Mouse (Mus musculus): Measurements from ENCODE around the gene Ptbp1. TPM values are rescaled to one million over a fixed set of nuclear protein-coding genes. Genes with fewer than 3 reads are reported as not detected.

Gene Ptbp1
- polyA plus RNA-seq, 1 experiment from 2014 or later, result 302 TPM

DNA sequence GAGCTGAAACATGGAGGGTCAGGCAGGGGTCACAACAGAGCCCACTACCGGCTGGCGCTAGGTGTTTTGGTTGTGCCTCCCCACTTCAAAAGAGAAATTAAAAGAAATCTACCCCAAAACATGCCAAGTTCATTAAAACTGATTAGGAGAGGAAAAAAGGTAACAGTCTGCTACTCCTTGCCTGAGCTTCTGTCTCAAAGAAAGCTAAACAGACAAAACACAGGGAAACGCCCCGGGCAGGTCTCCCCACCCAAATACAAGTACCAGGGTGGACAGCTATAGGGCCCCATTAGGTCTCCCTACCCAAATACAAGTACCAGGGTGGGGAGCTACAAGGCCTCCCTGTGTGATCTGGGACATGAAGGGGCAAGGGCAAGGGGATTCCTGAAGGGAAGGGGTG, 56.3 kb downstream of the Ptbp1 start, which contains the start of gene Gm26602:
Gene Gm26602 (plus strand): TSS at position 301 of the 400 bp plus-strand sequence.
- 89% methylated on average over 4 of the region's 4 CpGs for WGBS
- no peak within 1 kb of the TSS for H3K27ac ChIP-seq (ENCODE audit: low read length)

GRCm38 (mm10) chr10:79912412-79912811, 58.2 kb downstream of the Ptbp1 start:
- Histone ChIP-seq H3K27ac (ENCODE audit: low read length) (no peak overlapping the region), H3K9me3 (ENCODE audit: control insufficient read depth, low read length) (no peaks in the 10 kb centered on the region), H3K9ac (ENCODE audit: low read depth, low read length) (no peak overlapping the region), H3K36me3 (ENCODE audit: control insufficient read depth, insufficient read depth, low read length) (no peaks in the 10 kb centered on the region; the same call in 1 of the 2 replicates), H3K4me2 (ENCODE audit: low read depth, low read length) (no peak overlapping the region), H3K4me3 (ENCODE audit: low read length) (no peak overlapping the region), H3K27me3 (replicated peaks; ENCODE audit: control insufficient read depth, insufficient read depth, low read length) (no peaks in the 10 kb centered on the region), H3K4me1 (ENCODE audit: control insufficient read depth, insufficient read depth, low read length) (peaks cover 29% of the 10 kb centered on the region)
- 66% methylated on average over 20 of the region's 20 CpGs for WGBS
- ATAC-seq, result no peak

More for the DNA sequence above, 56.3 kb downstream of the Ptbp1 start, which contains the start of gene Gm26602:
- no peak within 1 kb of the TSS for H3K9ac ChIP-seq (ENCODE audit: low read depth, low read length)
- no peaks in the 10 kb centered on the region for H3K9me3 ChIP-seq (ENCODE audit: control insufficient read depth, low read length)
- H3K27me3 ChIP-seq (replicated peaks; ENCODE audit: control insufficient read depth, insufficient read depth, low read length), result no peaks in the 10 kb centered on the region
- H3K4me3 ChIP-seq (ENCODE audit: low read length), result no peak within 1 kb of the TSS
- H3K36me3 ChIP-seq (ENCODE audit: control insufficient read depth, insufficient read depth, low read length), result peaks cover 15% of the 10 kb centered on the region
- peaks cover 21% of the 10 kb centered on the region for H3K4me1 ChIP-seq (ENCODE audit: control insufficient read depth, insufficient read depth, low read length)
- no peak within 1 kb of the TSS for H3K4me2 ChIP-seq (ENCODE audit: low read depth, low read length)
- ATAC-seq, result no peak

Small RNA genes within 50 kb of the gene (microRNA-seq; reads per million reads assigned to microRNA genes)
- gene Mir6910, result not detected

Other genes starting within 250 kb of the Ptbp1 start
- 0.02 and 0.07 TPM in 2 replicates for gene C2cd4c, start 240.4 kb upstream of the Ptbp1 start, polyA plus RNA-seq (2015; fragmentation: Nextera tagmentation; extraction: Ambion mirVana)
- gene Shc2, start 216.5 kb upstream of the Ptbp1 start, polyA plus RNA-seq (2015; fragmentation: Nextera tagmentation; extraction: Ambion mirVana), result 1.1 and 2.5 TPM in 2 replicates
- gene Odf3l2, start 208.7 kb upstream of the Ptbp1 start, polyA plus RNA-seq (2015; fragmentation: Nextera tagmentation; extraction: Ambion mirVana), result not detected in 2 replicates
- gene Madcam1, start 189.9 kb upstream of the Ptbp1 start, polyA plus RNA-seq (2015; fragmentation: Nextera tagmentation; extraction: Ambion mirVana), result 27.4 and 31.8 TPM in 2 replicates
- gene Tpgs1, start 185.1 kb upstream of the Ptbp1 start, polyA plus RNA-seq (2015; fragmentation: Nextera tagmentation; extraction: Ambion mirVana), result 56.8 and 64.4 TPM in 2 replicates
- 120 and 128 TPM in 2 replicates for gene Cdc34, start 172.2 kb upstream of the Ptbp1 start, polyA plus RNA-seq (2015; fragmentation: Nextera tagmentation; extraction: Ambion mirVana)
- 0.21 and 0.56 TPM in 2 replicates for gene Gzmm, start 165.4 kb upstream of the Ptbp1 start, polyA plus RNA-seq (2015; fragmentation: Nextera tagmentation; extraction: Ambion mirVana)
- 1,158 and 1,189 TPM in 2 replicates for gene Bsg, start 149.9 kb upstream of the Ptbp1 start, polyA plus RNA-seq (2015; fragmentation: Nextera tagmentation; extraction: Ambion mirVana)
- gene Hcn2, start 137.8 kb upstream of the Ptbp1 start, polyA plus RNA-seq (2015; fragmentation: Nextera tagmentation; extraction: Ambion mirVana), result 0.04 TPM in 1 of 2 replicates, not detected in the other
- 38.8 and 40.5 TPM in 2 replicates for gene Polrmt, start 107.8 kb upstream of the Ptbp1 start, polyA plus RNA-seq (2015; fragmentation: Nextera tagmentation; extraction: Ambion mirVana)
- gene Fgf22, start 99.4 kb upstream of the Ptbp1 start, polyA plus RNA-seq (2015; fragmentation: Nextera tagmentation; extraction: Ambion mirVana), result 0.26 TPM in 1 of 2 replicates, not detected in the other
- 39.7 and 56.6 TPM in 2 replicates for gene Rnf126, start 87.5 kb upstream of the Ptbp1 start, polyA plus RNA-seq (2015; fragmentation: Nextera tagmentation; extraction: Ambion mirVana)
- 15.1 and 16.6 TPM in 2 replicates for gene Fstl3, start 77.2 kb upstream of the Ptbp1 start, polyA plus RNA-seq (2015; fragmentation: Nextera tagmentation; extraction: Ambion mirVana)
- gene Prss57, start 63.5 kb upstream of the Ptbp1 start, polyA plus RNA-seq (2015; fragmentation: Nextera tagmentation; extraction: Ambion mirVana), result 0.07 and 0.11 TPM in 2 replicates
- 44.1 and 44.8 TPM in 2 replicates for gene Palm, start 60.9 kb upstream of the Ptbp1 start, polyA plus RNA-seq (2015; fragmentation: Nextera tagmentation; extraction: Ambion mirVana)
- 204 and 210 TPM in 2 replicates for gene Misp, start 33.4 kb upstream of the Ptbp1 start, polyA plus RNA-seq (2015; fragmentation: Nextera tagmentation; extraction: Ambion mirVana)
- 2.7 and 2.8 TPM in 2 replicates for gene Prtn3, start 20.0 kb downstream of the Ptbp1 start, polyA plus RNA-seq (2015; fragmentation: Nextera tagmentation; extraction: Ambion mirVana)
- gene Plppr3, start 20.2 kb downstream of the Ptbp1 start, polyA plus RNA-seq (2015; fragmentation: Nextera tagmentation; extraction: Ambion mirVana), result 25.5 and 28.2 TPM in 2 replicates
- 0.42 and 2.4 TPM in 2 replicates for gene Elane, start 31.8 kb downstream of the Ptbp1 start, polyA plus RNA-seq (2015; fragmentation: Nextera tagmentation; extraction: Ambion mirVana)
- not detected in 2 replicates for gene Cfd, start 36.4 kb downstream of the Ptbp1 start, polyA plus RNA-seq (2015; fragmentation: Nextera tagmentation; extraction: Ambion mirVana)
- 34.1 and 37.2 TPM in 2 replicates for gene Med16, start 54.5 kb downstream of the Ptbp1 start, polyA plus RNA-seq (2015; fragmentation: Nextera tagmentation; extraction: Ambion mirVana)
- 2.1 and 7.8 TPM in 2 replicates for gene Gm26602, start 56.4 kb downstream of the Ptbp1 start, polyA plus RNA-seq (2015; fragmentation: Nextera tagmentation; extraction: Ambion mirVana)
- 0.68 and 0.69 TPM in 2 replicates for gene Kiss1r, start 62.5 kb downstream of the Ptbp1 start, polyA plus RNA-seq (2015; fragmentation: Nextera tagmentation; extraction: Ambion mirVana)
- gene R3hdm4, start 66.8 kb downstream of the Ptbp1 start, polyA plus RNA-seq (2015; fragmentation: Nextera tagmentation; extraction: Ambion mirVana), result 105 and 116 TPM in 2 replicates
- 19.4 and 22.1 TPM in 2 replicates for gene Arid3a, start 72.6 kb downstream of the Ptbp1 start, polyA plus RNA-seq (2015; fragmentation: Nextera tagmentation; extraction: Ambion mirVana)
- gene Wdr18, start 105.7 kb downstream of the Ptbp1 start, polyA plus RNA-seq (2015; fragmentation: Nextera tagmentation; extraction: Ambion mirVana), result 86.2 and 96.6 TPM in 2 replicates
- 0.15 and 0.16 TPM in 2 replicates for gene Grin3b, start 116.3 kb downstream of the Ptbp1 start, polyA plus RNA-seq (2015; fragmentation: Nextera tagmentation; extraction: Ambion mirVana)
- gene Tmem259, start 129.9 kb downstream of the Ptbp1 start, polyA plus RNA-seq (2015; fragmentation: Nextera tagmentation; extraction: Ambion mirVana), result 7.0 and 9.7 TPM in 2 replicates
- 226 and 245 TPM in 2 replicates for gene Cnn2, start 134.2 kb downstream of the Ptbp1 start, polyA plus RNA-seq (2015; fragmentation: Nextera tagmentation; extraction: Ambion mirVana)
- gene Abca7, start 142.1 kb downstream of the Ptbp1 start, polyA plus RNA-seq (2015; fragmentation: Nextera tagmentation; extraction: Ambion mirVana), result 3.3 and 3.4 TPM in 2 replicates
- gene Arhgap45, start 162.2 kb downstream of the Ptbp1 start, polyA plus RNA-seq (2015; fragmentation: Nextera tagmentation; extraction: Ambion mirVana), result 6.0 and 7.3 TPM in 2 replicates
- 190 and 212 TPM in 2 replicates for gene Polr2e, start 185.4 kb downstream of the Ptbp1 start, polyA plus RNA-seq (2015; fragmentation: Nextera tagmentation; extraction: Ambion mirVana)
- gene Gpx4, start 192.7 kb downstream of the Ptbp1 start, polyA plus RNA-seq (2015; fragmentation: Nextera tagmentation; extraction: Ambion mirVana), result 942 and 972 TPM in 2 replicates

Measured in intestine, embryonic 16.5 days (tissue).